In genomic region chr3:116025701-116026100, GRCm38 (mm10) we compare ENCODE assay signal across 23 mouse cellular contexts. TPM values are rescaled to one million over a fixed set of nuclear protein-coding genes. Genes with fewer than 3 reads are reported as not detected.
DNase-seq lines count a peak whose midpoint lies in the region; ATAC-seq and TF ChIP-seq lines count a peak whose summit lies in the region.
"Had no signal": no experiment of that assay in that cellular context is flagged by ENCODE, and none has a peak within 500 bp of the region (broad histone marks: within the 10 kb centered on the region; RNA-seq: fewer than 3 reads in every experiment).

No protein-coding gene starts in this region.

- no peak overlapping the region for H3K27ac ChIP-seq in heart, postnatal 0 days (ENCODE audit: low read depth)
- no peak overlapping the region for H3K27ac ChIP-seq in heart, embryonic 12.5 days (ENCODE audit: poor library complexity, severe bottlenecking)
- H3K27ac ChIP-seq in lung, postnatal 0 days (ENCODE audit: low read length): no peak overlapping the region
- no peak overlapping the region for H3K27ac ChIP-seq in intestine, embryonic 16.5 days (ENCODE audit: low read length)
- H3K27ac ChIP-seq: embryonic facial prominence, embryonic 15.5 days; gastrocnemius, adult 2 months; heart, embryonic 15.5 days; hindbrain, embryonic 14.5 days; limb, embryonic 13.5 days; liver, embryonic 13.5 days; macrophage; midbrain, embryonic 12.5 days had no signal

- H3K9me3 ChIP-seq in heart, postnatal 0 days (replicated peaks; ENCODE audit: control insufficient read depth, low read length): no peaks in the 10 kb centered on the region
- no peaks in the 10 kb centered on the region for H3K9me3 ChIP-seq in heart, embryonic 12.5 days (replicated peaks)
- H3K9me3 ChIP-seq in lung, postnatal 0 days (ENCODE audit: low read length): no peaks in the 10 kb centered on the region
- no peaks in the 10 kb centered on the region for H3K9me3 ChIP-seq in intestine, embryonic 16.5 days (ENCODE audit: control insufficient read depth, low read length)
- H3K9me3 ChIP-seq: embryonic facial prominence, embryonic 15.5 days; heart, embryonic 15.5 days; limb, embryonic 13.5 days; liver, embryonic 13.5 days; midbrain, embryonic 12.5 days had no signal

- no peak overlapping the region for H3K4me3 ChIP-seq in heart, postnatal 0 days (ENCODE audit: low read depth, low read length)
- no peak overlapping the region for H3K4me3 ChIP-seq in heart, embryonic 12.5 days
- H3K4me3 ChIP-seq in lung, postnatal 0 days (ENCODE audit: low read depth, low read length): no peak overlapping the region
- no peak overlapping the region for H3K4me3 ChIP-seq in intestine, embryonic 16.5 days (ENCODE audit: low read length)
- H3K4me3 ChIP-seq: embryonic facial prominence, embryonic 15.5 days; gastrocnemius, adult 2 months; heart, embryonic 15.5 days; limb, embryonic 13.5 days; liver, embryonic 13.5 days; midbrain, embryonic 12.5 days had no signal

- DNase-seq in heart, postnatal 0 days (ENCODE audit: low spot score): peak; percentile 19
- peak; percentile 77 for DNase-seq in cerebellum, adult 11 months
- peak; percentile 91 for DNase-seq in cerebellum, adult 9-11 months
- peak; percentile 64 for DNase-seq in lung, postnatal 0 days (ENCODE audit: low spot score)
- no peak for DNase-seq in adrenal gland, adult 18-20 months (ENCODE audit: low spot score in 2 of 2)
- DNase-seq in layer of hippocampus, adult 9-10 months (ENCODE audit: low spot score): no peak
- DNase-seq: adrenal gland, postnatal 36 days; embryo, embryonic 11 days; forebrain, postnatal 0 days; gastrocnemius, adult 2 months; kidney, postnatal 36 days; liver, embryonic 13.5 days; right cerebral cortex, postnatal 4 days; thymus, adult 2 months had no signal

- ATAC-seq in heart, postnatal 0 days (ENCODE audit: insufficient read depth, low read depth): peak; percentile 39; the same call in 1 of the 2 replicates
- no peak for ATAC-seq in heart, embryonic 12.5 days (ENCODE audit: insufficient number of reproducible peaks, low FRiP score)
- ATAC-seq in lung, postnatal 0 days: peak; percentile 71
- ATAC-seq in intestine, embryonic 16.5 days: no peak
- ATAC-seq: forebrain, postnatal 0 days had no signal

- H3K4me1 ChIP-seq in heart, postnatal 0 days (ENCODE audit: control insufficient read depth, insufficient read depth): no peaks in the 10 kb centered on the region
- H3K4me1 ChIP-seq in heart, embryonic 12.5 days (replicated peaks): 0 out of 2 replicates have a peak, but pooled peaks cover 5% of the 10 kb centered on the region
- H3K4me1 ChIP-seq in lung, postnatal 0 days (ENCODE audit: insufficient read depth, low read depth, low read length): no peaks in the 10 kb centered on the region
- H3K4me1 ChIP-seq in intestine, embryonic 16.5 days (ENCODE audit: control insufficient read depth, insufficient read depth, low read length): no peaks in the 10 kb centered on the region
- H3K4me1 ChIP-seq: embryonic facial prominence, embryonic 15.5 days; liver, embryonic 13.5 days had no signal

- no peaks in the 10 kb centered on the region for H3K27me3 ChIP-seq in heart, postnatal 0 days (ENCODE audit: control insufficient read depth, insufficient read depth, low read length)
- H3K27me3 ChIP-seq in heart, embryonic 12.5 days (replicated peaks): no peaks in the 10 kb centered on the region
- H3K27me3 ChIP-seq in lung, postnatal 0 days (replicated peaks; ENCODE audit: insufficient read depth, low read length): no peaks in the 10 kb centered on the region
- H3K27me3 ChIP-seq in intestine, embryonic 16.5 days (replicated peaks; ENCODE audit: control insufficient read depth, insufficient read depth, low read length): no peaks in the 10 kb centered on the region
- H3K27me3 ChIP-seq: CH12.LX; embryonic facial prominence, embryonic 15.5 days; heart, embryonic 15.5 days; limb, embryonic 13.5 days; liver, embryonic 13.5 days; midbrain, embryonic 12.5 days had no signal

- no peak overlapping the region for H3K4me2 ChIP-seq in heart, postnatal 0 days (ENCODE audit: low read depth, low read length)
- H3K4me2 ChIP-seq in heart, embryonic 12.5 days: no peak overlapping the region
- H3K4me2 ChIP-seq in lung, postnatal 0 days (replicated peaks; ENCODE audit: low read depth, low read length): no peak overlapping the region
- H3K4me2 ChIP-seq in intestine, embryonic 16.5 days (ENCODE audit: low read depth, low read length): no peak overlapping the region
- H3K4me2 ChIP-seq: embryonic facial prominence, embryonic 15.5 days; heart, embryonic 15.5 days; hindbrain, embryonic 14.5 days; limb, embryonic 13.5 days; liver, embryonic 13.5 days; midbrain, embryonic 12.5 days had no signal

- no peak for TF ChIP-seq EP300 in heart, postnatal 0 days (IDR thresholded peaks at IDR 0.05; ENCODE audit: low read depth)
- TF ChIP-seq EP300 in lung, postnatal 0 days (IDR thresholded peaks at IDR 0.05): no peak

- H3K36me3 ChIP-seq in heart, postnatal 0 days (replicated peaks; ENCODE audit: control insufficient read depth, insufficient read depth, low read length): peaks cover 16% of the 10 kb centered on the region
- H3K36me3 ChIP-seq in heart, embryonic 12.5 days: peaks cover 13% of the 10 kb centered on the region
- no peaks in the 10 kb centered on the region for H3K36me3 ChIP-seq in lung, postnatal 0 days (ENCODE audit: insufficient read depth, low read length)
- H3K36me3 ChIP-seq in intestine, embryonic 16.5 days (ENCODE audit: control insufficient read depth, insufficient read depth, low read length): 0 out of 2 replicates have a peak, but pooled peaks cover 2% of the 10 kb centered on the region

- no peak for TF ChIP-seq CTCF in heart, postnatal 0 days (IDR thresholded peaks at IDR 0.05; ENCODE audit: low read depth)
- no peak for TF ChIP-seq CTCF in lung, postnatal 0 days (IDR thresholded peaks at IDR 0.05)

- WGBS in heart, postnatal 0 days: 47% methylated on average over 10 of the region's 10 CpGs
- 81% methylated on average over 10 of the region's 10 CpGs for WGBS in heart, embryonic 12.5 days
- 72% methylated on average over 10 of the region's 10 CpGs for WGBS in lung, postnatal 0 days
- 94% methylated on average over 10 of the region's 10 CpGs for WGBS in intestine, embryonic 16.5 days

- H3K9ac ChIP-seq in heart, postnatal 0 days (replicated peaks; ENCODE audit: low read depth, low read length): no peak overlapping the region
- no peak overlapping the region for H3K9ac ChIP-seq in heart, embryonic 12.5 days
- no peak overlapping the region for H3K9ac ChIP-seq in lung, postnatal 0 days (replicated peaks; ENCODE audit: low read depth)
- no peak overlapping the region for H3K9ac ChIP-seq in intestine, embryonic 16.5 days (ENCODE audit: low read depth, low read length)
- H3K9ac ChIP-seq: embryonic facial prominence, embryonic 15.5 days; forebrain, postnatal 0 days; heart, embryonic 15.5 days; hindbrain, embryonic 14.5 days; limb, embryonic 13.5 days; liver, embryonic 13.5 days; midbrain, embryonic 12.5 days had no signal

RNA-seq across cellular contexts. Expression of gene Extl2, which starts 18.4 kb away (rescaled TPM):
- 15.0 and 38.2 TPM in 2 replicates for total RNA-seq in heart, postnatal 0 days (2014; rRNA removed; ENCODE audit: low replicate concordance)
- polyA plus RNA-seq in heart, postnatal 0 days (2015; fragmentation: Nextera tagmentation; extraction: Ambion mirVana): 21.0 and 21.8 TPM in 2 replicates
- 25.4 and 26.5 TPM in 2 replicates for polyA plus RNA-seq in heart, embryonic 12.5 days (2016; fragmentation: Nextera tagmentation; extraction: Ambion mirVana)
- polyA plus RNA-seq in lung, postnatal 0 days (2015; fragmentation: Nextera tagmentation; extraction: Ambion mirVana): 10.4 and 10.9 TPM in 2 replicates
- total RNA-seq in adrenal gland, adult 18-20 months (2021): 10 to 100 TPM; 10.6 to 15.3 TPM
- polyA plus RNA-seq in intestine, embryonic 16.5 days (2015; fragmentation: Nextera tagmentation; extraction: Ambion mirVana): 14.9 and 17.0 TPM in 2 replicates

RNA-seq across cellular contexts. Expression of gene Slc30a7, which starts 18.5 kb away (rescaled TPM):
- 42.2 and 50.4 TPM in 2 replicates for total RNA-seq in heart, postnatal 0 days (2014; rRNA removed; ENCODE audit: low replicate concordance)
- polyA plus RNA-seq in heart, postnatal 0 days (2015; fragmentation: Nextera tagmentation; extraction: Ambion mirVana): 8.4 and 9.7 TPM in 2 replicates
- polyA plus RNA-seq in heart, embryonic 12.5 days (2016; fragmentation: Nextera tagmentation; extraction: Ambion mirVana): 19.9 and 21.3 TPM in 2 replicates
- 25.0 and 29.0 TPM in 2 replicates for polyA plus RNA-seq in lung, postnatal 0 days (2015; fragmentation: Nextera tagmentation; extraction: Ambion mirVana)
- total RNA-seq in adrenal gland, adult 18-20 months (2021): 10 to 100 TPM; 28.9 to 37.9 TPM
- 36.2 and 38.0 TPM in 2 replicates for polyA plus RNA-seq in intestine, embryonic 16.5 days (2015; fragmentation: Nextera tagmentation; extraction: Ambion mirVana)

Comparison
In these comparisons a context has a peak if more than half of its experiments do, and no peak if none do; other contexts are left out.
1. ATAC-seq: peak in heart, postnatal 0 days (single experiment) and lung, postnatal 0 days (single experiment); none in heart, embryonic 12.5 days (single experiment) and intestine, embryonic 16.5 days (single experiment).
2. DNase-seq: peak in heart, postnatal 0 days (single experiment), cerebellum, adult 11 months (single experiment), cerebellum, adult 9-11 months (single experiment) and lung, postnatal 0 days (single experiment); none in adrenal gland, adult 18-20 months (0 of 2) and layer of hippocampus, adult 9-10 months (single experiment).